Mouse (Mus musculus) adrenal gland, postnatal 36 days (tissue): ENCODE results near the gene Pwp2. TPM values are rescaled to one million over a fixed set of nuclear protein-coding genes. Genes with fewer than 3 reads are reported as not detected.
"Not testable (repeated sequence)": the region's sequence is repeated elsewhere in the genome, so short reads cannot be mapped to it uniquely, and the experiment has no call there.

Source experiments
- DNase-seq, 2 experiments: peaks; one replicate each; pipeline ENCODE4 v3.0.0; 2021; ENCODE audit warnings: mixed read lengths in 1 of 2
- total RNA-seq, 2 experiments: library from RNA; stranded (reverse); gene quantifications; 2 replicates each; pipeline ENCODE4 v1.2.3; 2021

The Pwp2 gene
- total RNA-seq, 2 experiments from 2014 or later: 17.9 to 22.8 TPM

DNA sequence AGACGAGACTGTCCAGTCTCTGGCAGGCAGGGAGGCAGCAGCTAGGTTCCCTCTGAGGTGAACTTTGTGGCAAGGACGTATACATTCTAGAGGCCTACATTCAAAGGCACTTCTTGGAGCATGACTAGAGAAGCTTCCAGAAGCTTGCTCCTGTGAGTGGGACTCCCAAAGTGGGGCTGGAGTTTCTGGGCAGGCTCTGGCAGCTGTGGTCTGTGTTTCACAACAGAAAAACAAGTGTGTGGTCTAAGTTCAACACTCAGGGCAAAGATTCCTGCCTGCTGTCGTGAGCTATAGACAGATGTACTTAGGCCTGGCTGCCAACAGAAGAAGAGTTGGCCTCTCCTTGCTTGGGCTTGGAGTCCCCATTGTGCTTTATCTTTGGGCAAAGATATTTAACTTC, 44.1 kb downstream of the Pwp2 start:
- no peak for DNase-seq

GRCm38 (mm10) chr10:78140251-78140600, 44.7 kb downstream of the Pwp2 start:
- no peak for DNase-seq

- no peak for DNase-seq
These were observed 45.2 kb downstream of the Pwp2 start for GRCm38 (mm10) chr10:78139572-78140250.

DNA sequence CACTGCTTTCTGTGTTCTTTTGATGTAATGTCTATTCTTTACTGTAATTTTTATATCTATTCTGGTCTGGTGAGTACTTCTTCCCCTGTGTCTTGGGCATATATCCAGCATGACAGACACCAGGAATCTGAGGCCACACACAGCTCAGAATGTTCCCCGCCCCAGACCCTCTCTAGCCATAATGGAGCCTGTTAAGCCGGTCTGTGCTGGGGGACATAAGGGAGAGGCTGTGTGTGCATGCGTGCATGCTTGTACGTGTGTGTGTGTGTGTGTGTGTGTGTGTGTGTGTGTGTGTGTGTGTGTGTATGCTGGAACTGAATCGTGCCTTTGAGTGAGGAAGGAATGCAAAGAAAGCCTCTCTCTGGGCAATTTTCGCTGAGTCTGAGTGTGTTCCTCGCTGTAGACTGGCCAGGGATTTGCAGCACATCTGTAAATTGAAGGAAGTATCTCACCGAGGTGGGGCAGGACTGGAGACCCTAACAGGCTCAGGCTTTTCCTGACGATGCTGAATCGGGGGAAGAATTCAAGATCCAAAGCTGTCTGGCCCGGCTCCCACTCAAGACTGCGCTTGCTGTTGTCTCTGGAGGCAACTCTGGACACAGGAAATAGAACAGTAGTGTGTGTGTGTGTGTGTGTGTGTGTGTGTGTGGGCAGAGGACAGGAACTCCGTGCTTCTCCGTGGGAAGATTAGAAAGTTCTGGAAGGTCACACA, 46.0 kb downstream of the Pwp2 start:
- peak in 1 of 2 experiments; percentile 69 for DNase-seq

GRCm38 (mm10) chr10:78137191-78137590, 47.8 kb downstream of the Pwp2 start:
- DNase-seq: no peak

- DNase-seq: no peak
These were observed 49.0 kb downstream of the Pwp2 start for GRCm38 (mm10) chr10:78135947-78136346.

- DNase-seq: peak; percentile 40 to 43
These were observed 49.8 kb downstream of the Pwp2 start for GRCm38 (mm10) chr10:78134975-78135798.

DNA sequence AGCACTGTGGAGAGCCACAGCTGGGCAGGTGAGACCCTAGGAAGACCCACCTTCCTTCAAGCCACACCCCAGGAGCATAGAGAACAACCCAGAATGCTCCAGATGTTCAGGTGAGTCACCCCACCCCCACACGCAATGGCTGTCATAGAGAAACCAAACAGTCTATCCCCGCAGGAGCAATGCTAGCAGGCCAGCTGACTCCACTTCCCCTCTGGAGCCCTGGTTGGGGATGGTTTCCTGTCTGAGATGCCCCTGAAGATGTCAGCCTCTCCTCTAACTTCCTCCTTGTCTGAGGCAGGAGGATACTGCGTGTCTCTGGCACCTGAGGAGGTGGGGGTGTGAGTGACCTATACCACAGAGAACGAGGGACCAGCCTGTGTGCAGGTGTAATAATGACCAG, 50.5 kb downstream of the Pwp2 start:
- DNase-seq: no peak

- DNase-seq: peak in 1 of 2 experiments; percentile 14
These were observed 55.0 kb downstream of the Pwp2 start for GRCm38 (mm10) chr10:78129998-78130397.

DNA sequence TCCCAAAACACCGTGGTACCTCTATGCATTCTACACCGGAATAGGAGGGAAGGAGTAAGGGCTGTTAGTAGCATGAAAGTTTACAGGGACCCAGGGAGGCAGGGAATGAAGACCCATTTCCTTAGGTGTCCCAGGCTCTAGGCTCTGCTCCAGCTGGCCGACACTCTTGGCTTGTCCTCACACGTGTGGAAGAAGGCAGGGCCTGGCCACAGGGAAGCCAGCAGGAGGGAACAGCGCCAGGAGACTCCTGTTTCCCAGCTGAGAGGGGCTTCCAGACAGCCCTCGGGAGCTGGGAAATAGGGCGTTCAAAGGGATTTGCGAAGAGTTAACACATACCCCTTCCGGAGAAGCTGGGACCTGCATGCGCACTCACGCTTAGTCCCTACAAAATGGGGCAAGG, 55.5 kb downstream of the Pwp2 start:
- peak; percentile 17 to 51 for DNase-seq

- DNase-seq: no peak
These were observed 56.3 kb downstream of the Pwp2 start for GRCm38 (mm10) chr10:78128647-78129046.

GRCm38 (mm10) chr10:78127931-78128330, 57.0 kb downstream of the Pwp2 start:
- no peak for DNase-seq

DNA sequence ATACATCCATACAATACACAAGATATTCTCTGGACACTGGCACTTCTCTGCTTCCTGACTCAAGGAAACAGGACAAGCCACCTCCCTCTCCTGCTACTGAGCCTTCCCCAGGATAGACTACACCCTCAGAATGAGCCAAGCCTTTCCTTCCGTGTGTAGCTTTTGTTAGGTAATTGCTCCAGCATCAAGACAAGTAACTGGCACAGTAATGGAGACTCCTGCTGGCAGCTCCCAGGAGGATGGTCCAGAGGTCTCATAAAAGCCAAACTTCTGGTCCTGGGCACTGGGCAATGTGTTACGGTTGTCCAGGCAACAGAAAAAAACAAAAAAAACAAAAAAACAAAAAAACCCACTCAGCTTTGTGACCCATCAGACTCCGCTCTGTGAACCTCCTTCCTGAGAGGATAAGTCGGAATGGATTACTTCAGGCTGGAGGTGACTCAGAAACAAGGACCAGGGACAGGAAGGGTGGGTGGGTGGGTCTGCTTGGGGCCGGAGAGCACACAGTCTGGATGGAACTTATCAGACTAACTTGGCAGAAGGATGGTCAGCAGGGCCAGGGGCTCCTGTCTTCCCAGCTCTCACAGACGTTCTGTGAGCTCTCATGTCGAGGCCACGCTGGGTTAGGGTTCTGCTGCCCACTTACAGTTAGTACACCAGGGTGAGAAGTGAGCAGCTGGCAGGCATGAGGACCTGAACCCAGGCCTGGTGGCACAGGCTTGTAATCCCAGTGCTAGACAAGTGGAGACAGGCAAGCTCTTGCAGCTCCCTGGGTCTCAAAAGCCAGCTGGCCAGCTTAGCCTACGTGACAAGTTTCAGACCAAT, 57.7 kb downstream of the Pwp2 start:
- DNase-seq: no peak

- DNase-seq: no peak
These were observed 58.6 kb downstream of the Pwp2 start for GRCm38 (mm10) chr10:78126311-78126710.

GRCm38 (mm10) chr10:78125061-78125460, 59.9 kb downstream of the Pwp2 start:
- not testable (repeated sequence) for DNase-seq

GRCm38 (mm10) chr10:78124137-78124536, 60.8 kb downstream of the Pwp2 start:
- not testable (repeated sequence) for DNase-seq

Other genes with a start within 250 kb of the Pwp2 start
- gene Trpm2, start 214.6 kb downstream of the Pwp2 start, total RNA-seq: 1 to 10 TPM; 2.2 to 4.7 TPM
- gene 1810043G02Rik, start 206.6 kb downstream of the Pwp2 start, total RNA-seq: 10 to 100 TPM; 18.6 to 20.9 TPM
- gene Pfkl, start 175.1 kb downstream of the Pwp2 start, total RNA-seq: 100 to 1,000 TPM; 116 to 131 TPM
- 10 to 100 TPM; 24.1 to 38.1 TPM for gene Dnmt3l, start 143.2 kb downstream of the Pwp2 start, total RNA-seq
- not detected for gene Aire, start 141.5 kb downstream of the Pwp2 start, total RNA-seq
- gene Icosl, start 115.8 kb downstream of the Pwp2 start, total RNA-seq: 10 to 100 TPM; 11.6 to 21.6 TPM
- 100 to 1,000 TPM; 221 to 288 TPM for gene D10Jhu81e, start 15.4 kb downstream of the Pwp2 start, total RNA-seq
- 10 to 100 TPM; 50.7 to 53.6 TPM for gene Trappc10, start 59.5 kb upstream of the Pwp2 start, total RNA-seq
- gene Agpat3, start 167.3 kb upstream of the Pwp2 start, total RNA-seq: 100 to 1,000 TPM; 293 to 406 TPM
- 100 to 1,000 TPM; 243 to 258 TPM for gene Rrp1, start 227.9 kb upstream of the Pwp2 start, total RNA-seq
- 100 to 1,000 TPM; 268 to 380 TPM for gene Cstb, start 240.5 kb upstream of the Pwp2 start, total RNA-seq